Mouse (Mus musculus) CD4-positive helper T cell, adult 2 months (primary cell): ENCODE measurements around the gene Tmem229a.

Source experiments
- DNase-seq: peaks from one replicate; pipeline ENCODE4 v3.0.0-alpha.2; 2012; ENCODE audit warnings: low read depth, missing footprints, low spot score

The Tmem229a gene

DNA sequence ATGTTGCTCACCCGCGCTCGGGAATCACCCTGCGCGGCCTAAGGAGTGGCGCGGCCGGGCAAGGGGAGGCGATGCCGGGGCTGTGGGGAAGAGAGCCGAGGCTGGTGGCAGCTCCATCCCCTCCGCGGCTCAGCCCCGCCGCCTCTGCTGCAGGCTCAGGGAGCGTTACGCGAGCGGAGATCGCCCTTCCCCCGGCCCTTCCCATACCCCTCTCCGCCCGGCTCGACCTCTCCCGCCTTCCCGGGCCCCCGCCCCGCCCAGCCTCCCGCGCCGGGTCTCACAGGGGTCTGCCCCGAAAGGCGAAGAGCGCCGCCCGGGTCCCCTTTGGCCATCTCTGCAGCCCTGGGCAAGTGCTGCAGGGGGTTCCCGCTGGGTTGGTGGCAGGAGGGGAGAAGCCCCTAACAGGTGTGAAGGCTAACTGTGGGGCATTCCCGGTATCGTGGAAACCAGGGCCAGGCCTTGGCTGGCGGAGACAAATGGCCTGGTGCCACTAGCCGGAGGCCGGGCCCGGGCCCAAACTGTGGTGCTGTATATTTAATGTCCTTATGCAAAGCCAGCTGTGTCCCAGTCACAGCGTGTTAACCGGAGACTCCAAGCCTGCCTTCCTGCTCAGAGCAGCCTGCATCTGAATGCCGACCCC, at the start of gene Tmem229a:
Gene Tmem229a, minus strand, starts transcription at position 352 of the 640 bp plus-strand sequence.
- DNase-seq = no peak

DNA sequence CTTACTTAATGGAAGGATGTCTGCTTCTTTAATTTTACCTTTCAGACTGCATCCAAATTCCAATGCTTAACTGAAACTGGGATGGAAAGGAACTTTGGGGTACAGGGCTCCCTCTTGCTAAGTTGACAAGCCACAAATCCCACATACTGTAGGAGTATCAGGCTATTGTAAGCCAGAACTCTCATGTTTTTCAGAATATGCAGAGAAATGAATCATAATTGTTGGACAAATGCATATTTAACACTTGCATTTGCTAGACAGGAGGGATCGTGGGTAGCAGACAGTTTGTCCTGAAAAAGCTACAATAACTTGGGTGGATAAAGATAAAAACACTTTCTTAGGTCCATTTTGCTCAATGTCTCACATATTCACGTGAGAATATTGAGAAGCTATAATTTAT, 37.7 kb upstream of the Tmem229a start:
- DNase-seq = no peak

DNA sequence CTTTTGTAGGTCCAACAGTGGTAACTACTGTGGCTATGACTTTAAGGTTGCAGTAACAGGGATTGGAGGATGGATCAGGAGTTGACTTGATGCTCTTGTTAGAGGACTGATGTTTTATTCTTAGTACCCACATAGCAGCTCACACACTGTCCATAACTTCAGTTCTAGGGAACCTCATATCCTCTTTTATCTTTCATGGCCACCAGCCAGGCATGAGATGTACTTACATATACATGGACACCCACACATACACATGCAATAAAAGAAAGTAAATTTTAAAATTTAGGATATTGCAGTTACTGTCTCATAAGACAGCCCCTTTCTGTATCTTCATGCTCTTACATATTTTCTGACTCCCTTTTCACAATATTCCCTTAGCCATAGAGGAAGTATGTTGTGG, 33.7 kb upstream of the Tmem229a start:
- DNase-seq = no peak

DNA sequence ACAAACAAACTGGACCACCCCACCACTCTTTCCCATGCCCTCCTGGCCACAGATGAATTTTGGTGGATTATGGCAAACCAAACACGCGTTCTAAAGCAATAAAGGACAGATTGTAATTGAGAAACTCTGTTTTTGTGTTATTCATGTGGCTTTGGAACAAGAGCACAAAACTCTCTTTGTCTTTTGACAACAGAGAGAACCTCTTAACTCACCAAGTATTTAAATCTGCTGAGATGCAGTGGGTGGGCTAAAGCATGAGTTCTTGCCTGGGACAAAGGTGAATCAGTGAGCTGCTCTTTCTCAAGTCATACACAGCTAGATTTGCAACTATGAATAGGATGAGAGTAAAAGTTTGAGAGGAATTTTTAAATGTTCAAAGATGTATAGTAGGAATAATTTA, 20.1 kb upstream of the Tmem229a start:
- DNase-seq = no peak

DNA sequence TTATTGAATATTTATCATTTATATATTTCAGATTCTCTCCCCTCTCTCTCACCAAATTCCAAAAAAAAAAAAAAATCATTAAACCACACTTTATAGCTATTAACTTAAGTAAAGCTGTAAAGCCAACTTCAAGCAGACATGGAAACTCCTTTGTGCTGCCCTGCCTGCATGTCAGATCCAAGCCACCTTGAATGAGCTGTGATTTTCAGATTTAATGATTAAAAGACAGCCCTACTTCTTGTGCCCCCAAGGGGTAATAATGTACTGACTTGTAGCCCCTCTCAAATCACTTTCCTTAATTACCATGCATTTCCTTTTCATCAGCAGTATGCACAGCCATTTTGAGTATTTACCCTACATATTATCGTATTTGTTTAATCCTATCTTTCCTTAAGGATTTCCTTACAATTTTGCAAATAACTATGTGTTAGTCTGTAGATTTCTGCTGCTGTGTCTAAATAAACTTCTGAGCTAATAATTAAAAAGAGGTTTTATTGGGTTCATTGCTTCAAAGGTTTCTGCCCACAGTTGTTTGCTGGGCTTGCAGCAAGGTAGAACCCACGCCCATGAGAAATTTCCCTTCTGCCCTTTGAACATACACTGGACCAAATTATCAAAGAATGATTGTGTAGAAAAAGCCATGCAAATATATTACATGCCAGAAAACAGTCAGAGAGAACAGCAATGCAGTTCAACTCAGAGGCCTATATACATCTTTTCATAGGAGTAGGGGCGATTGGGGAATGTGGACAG, 12.6 kb upstream of the Tmem229a start:
- DNase-seq = no peak

DNA sequence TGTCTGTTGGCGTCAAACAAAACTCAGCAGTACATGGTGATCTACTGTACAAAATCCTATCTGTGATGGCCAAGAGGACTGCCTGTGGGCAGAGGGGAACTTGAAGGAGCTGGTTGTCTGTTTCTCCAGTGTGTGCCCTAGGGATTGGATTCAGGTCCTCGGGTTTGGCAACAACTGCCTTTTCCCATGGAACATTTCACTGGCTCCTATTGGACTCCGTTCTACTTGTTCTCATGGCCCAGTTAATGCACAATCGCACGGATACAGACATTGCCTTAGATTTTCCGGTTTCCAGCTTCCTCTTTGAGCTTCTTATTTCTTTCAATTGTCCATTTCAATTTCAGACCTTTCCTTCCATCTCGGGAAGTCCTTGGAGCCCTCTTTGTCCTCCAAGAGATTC, 11.6 kb upstream of the Tmem229a start:
- no peak for DNase-seq

DNA sequence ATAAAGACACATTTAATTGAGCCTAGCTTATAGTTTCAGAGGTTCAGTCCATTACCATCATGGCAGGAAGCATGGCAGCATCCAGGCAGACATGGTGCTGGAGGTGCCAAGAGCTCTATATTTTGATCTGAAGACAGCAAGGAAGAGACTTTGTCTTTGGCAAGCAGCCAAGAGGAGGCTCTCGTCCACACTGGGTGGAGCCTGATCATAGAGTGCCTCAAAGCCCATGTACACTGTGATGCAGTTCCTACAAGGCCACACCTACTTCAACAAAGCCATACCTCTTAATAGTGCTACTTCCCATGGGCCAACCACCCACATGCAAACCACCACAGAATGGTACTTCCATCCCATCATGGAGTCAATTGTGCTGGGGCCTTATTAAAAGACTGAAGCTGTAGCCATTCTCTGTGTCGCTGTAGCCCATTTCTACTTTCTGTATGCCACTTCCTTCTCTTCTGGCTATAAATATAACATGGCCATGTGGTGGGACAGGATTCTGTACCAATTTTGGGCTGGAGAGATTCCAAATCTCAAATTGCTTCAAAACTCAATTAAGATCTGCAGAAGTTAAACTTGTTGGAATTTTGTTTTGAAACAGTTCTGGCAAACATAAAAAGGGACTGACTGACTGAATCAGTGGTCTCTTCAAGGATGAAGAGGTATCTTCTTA, 10.0 kb upstream of the Tmem229a start:
- no peak for DNase-seq

DNA sequence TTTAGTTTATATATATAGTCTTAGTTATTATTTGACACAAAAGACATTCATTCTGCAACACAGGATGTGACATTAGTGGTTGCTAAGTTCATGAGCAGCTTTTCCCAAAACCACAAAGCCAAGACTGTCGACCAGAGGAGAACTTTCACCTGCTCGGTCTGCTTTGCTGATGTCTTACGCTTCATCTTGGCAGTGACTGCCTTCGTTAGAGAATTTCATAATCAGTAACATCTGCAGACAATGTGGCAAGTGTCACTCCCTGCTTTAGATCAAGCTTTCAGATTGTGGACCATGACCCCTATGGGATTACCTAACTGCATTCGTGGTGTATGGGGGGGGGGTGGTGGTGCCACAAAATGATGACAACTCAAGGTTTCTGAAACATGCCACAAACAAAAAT, 7.7 kb upstream of the Tmem229a start:
- DNase-seq = no peak

DNA sequence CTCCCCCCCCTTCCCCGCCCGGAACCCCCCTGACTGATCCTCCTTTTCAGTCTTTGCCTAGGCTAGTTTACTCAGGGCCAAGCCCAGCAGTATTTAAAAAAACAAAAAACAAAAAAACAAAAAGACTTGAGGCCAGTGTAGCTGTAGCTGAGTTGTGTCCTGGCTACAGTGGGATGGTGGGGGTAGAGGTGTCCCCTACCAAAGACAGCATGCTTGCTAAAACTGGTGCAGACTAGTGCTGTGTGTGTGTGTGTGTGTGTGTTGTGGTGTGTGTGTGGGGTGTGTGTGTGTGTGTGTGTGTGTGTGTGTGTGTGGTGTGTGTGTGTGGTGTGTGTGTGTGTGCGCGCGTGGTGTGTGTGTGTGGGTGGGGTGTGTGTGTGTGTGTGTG, 483 bp upstream of the Tmem229a start:
- DNase-seq = no peak

DNA sequence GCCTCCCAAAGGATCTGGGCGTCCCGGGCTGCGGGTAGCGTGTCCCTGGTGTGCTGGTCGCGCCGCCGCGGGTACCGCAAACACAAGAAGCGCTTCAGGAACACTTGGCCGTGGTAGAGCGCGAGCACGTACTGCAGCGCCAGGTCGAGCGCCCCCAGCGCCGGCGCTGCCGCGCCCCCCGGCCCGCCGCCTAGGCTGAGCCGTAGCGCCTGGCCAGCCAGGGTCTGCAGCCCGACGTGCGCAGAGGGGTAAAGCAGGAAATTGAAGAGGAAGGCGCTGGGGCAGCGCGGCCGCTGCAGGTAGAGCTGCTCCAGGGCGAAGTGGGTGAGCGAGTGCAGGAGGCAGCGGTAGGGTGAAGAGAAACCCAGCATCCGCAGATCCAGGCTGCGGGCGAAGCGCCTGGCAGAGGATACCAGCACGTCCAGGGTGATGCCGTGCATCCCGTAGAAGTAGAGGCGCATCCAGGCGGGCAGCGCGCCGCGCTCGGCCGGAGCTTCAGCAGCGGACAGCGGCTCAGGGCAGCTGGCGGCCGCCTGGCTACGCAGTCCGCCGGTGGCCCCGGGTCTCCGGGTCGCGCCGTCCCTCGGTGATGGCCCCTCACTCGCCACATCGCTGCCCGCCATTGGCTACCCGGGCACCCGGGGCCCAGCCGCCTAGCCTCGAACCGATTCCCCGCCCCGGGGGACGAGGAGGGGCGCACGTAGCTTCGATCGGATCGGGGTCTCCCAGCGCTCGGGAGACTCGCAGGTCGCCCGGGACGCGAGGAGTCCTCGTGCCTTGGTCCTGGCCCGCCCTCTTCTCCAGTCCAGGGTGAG, 759 bp downstream of the Tmem229a start:
- no peak for DNase-seq

DNA sequence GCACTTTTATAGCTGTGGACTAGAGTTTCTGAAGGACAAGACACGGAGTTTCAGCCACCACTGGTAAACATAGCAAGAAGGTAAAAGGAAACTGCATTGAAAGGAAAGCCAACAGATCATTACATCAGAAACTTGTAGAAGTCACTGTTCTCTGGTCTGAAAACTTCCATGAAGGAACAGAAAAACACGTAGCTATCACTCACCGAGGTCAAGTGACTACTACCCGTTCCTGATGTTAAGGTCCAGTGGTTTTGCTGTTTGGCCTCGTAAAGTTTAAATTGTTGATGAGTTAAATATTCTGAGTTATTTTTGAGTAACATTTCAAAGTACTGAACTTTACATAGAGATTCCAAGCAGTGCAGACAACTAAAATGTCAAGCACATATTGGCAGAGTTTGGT, 2.0 kb downstream of the Tmem229a start:
- DNase-seq = no peak

DNA sequence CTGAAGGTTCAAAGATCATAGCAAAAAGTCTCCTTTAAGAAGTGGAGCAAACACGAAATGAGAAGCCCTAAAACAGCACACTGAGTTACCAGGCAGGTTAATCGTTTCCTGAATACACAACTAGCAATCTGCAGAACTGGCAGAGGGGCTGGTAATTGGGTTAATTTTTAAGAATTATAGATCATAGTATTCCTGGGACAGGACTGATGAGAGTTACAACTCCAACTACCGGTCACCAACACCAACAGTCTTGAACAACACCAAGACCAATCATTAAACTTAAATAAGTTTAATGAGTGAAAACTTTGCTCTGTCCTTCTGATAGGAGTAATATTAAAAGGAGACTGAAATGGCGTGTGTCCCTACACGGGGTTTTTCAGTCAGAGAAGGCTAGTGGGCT, 3.8 kb downstream of the Tmem229a start:
- DNase-seq = no peak

DNA sequence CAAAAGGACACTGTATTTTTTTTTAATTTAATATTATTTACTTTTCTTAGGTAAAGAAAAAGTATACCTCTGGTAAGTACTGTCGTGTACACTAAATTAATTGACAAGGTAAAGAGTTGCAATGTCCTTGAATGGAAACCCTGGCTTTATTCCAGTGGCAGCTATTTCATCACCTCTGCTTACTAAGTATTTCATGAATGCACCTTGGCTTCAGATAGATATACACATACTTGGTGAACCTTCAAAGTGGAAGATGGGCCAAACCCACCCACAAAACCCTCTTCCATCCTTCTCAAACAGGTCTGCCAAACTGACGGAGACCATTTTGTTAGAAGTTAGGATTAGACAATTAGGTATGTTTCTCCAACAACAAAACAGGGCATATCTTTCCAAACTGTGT, 5.4 kb downstream of the Tmem229a start:
- DNase-seq = no peak

DNA sequence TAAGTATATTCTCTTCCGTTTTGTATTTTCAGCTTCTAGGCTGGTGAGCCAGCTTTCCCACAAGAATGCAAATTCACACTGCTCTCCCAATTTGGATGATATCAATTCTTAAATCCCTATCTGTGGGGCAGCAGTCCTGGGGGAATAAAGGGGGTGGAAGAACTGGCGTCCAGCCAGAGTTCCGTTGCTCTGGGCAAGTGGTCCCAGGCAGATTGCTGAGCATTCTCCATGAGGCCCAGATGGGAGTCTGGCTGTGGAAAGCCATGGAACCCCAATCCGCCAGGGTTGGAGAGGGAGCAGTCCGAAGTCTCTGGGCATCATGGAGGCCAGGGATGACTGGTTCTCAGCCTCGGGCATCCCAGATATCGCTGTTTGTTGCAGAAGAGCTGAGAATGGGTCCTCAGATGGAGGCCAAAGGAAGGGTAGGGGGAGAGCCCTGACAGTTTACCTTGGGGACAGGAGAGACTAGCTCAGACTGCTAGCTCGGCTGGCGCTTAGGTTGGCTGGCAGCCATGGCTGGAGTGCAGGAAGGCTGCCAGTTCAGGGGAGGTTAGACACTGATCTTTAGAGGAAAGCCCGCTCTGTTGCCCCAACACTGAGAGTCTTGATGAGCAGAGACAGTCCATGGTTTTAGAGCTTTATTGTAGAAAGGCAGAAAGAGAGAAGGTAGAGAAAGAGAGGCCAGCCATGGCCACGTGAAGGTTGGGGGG, 30.9 kb downstream of the Tmem229a start:
- DNase-seq = no peak

DNA sequence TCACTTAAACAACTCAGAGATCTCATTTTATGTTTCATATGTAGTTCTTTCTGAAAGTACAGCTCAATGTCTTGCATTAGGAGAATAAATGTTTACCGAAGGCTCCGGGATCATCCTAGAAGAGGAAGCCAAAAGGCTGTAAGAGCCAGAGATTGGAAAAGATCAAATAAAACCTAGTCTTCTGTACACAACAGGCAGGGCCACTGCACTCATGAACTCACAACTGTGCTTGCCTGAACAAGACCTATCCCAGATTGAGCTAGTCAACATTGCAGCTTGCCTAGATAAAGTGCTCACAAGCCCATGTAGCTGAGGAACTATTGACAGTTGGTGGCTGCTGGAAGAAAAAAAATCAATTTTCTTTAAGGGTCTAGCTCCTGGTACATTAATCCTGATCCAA, 42.5 kb downstream of the Tmem229a start:
- no peak for DNase-seq

DNA sequence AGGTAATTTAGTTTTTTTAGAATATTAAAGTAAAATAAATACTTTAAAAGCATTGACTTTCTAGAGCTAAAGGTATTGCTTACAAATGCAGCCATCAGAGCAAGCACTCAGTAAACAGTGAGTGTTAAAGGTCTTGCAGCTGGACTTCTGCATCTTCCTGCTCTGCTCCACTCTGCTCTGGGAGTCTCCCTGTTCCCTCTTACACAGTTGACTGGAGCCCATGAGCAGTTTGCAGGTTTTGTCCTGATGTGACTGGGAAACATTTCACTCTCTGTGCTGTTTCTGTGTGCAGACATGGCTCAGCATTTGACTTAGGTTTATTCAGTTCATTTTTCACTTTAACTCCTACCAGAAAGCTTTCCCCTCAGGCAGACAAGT, 45.4 kb downstream of the Tmem229a start:
- no peak for DNase-seq

DNA sequence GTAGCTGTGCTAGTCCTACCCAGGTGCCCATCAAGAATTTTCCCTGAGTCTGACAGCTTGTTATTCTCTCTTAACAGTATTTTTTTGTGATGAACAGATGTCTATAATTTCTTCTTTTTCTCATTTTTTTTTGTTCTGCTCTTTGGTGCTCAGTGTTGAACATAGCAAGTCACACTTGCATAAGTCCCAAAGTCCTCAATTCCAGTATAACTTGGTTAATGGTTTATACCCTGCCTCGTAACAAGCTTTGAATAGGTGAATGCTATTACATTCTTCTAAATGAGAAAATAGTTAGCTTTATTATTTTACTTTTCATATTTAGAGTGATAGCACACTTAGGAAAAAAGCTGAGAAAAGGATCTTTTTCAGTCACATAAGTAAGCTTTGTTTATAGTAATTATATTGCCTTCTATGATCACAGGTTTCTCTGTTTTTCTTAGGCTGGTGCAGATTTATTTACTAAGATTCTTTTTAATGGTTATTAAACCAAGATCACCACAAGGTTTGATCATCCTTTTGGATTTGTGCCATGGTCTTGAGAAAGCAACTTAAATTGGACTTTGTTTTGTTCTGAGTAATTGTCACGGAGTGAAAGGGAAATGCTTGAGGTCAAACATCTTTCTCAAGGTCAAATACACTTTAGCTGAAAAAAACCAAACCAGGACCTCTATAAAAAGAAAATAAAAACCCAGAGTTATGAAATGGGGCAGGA, 45.9 kb downstream of the Tmem229a start:
- no peak for DNase-seq

DNA sequence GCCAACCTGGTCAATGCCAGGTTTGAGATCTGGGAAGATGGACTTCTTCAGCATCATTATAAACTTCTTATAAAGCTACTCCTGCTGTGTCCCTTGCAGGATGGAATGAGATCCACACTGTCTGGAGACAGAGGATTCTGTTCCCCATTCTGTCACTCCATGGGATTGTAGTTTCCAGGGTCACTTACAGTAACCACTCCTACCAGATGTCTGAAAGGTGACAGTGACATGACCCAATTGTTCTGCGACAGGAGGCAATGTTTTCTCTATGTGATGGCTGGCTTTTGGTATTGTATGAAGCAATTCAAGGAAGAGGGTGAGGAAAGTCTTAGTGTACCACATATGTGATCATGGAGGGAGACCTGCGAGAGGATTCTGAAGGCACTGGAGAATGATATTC, 48.3 kb downstream of the Tmem229a start:
- no peak for DNase-seq

DNA sequence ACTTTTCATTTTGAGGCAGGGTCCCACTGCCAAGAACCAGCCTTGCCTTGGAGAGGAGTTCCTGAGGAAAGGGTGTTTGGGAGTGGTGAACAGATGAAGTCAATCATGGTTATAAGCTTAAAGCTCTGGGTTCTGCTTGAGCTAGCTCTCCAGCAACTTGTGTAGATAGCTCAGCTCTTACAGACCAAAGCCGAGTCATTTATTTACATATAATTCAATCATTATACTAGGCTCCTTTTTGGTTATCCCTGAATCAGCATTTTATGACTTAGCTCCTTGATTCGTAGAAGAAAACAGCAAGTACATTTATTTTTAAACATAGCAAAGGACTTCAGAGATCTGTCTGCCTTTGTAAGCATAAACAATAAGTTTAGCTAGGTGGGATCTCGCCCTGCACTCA, 51.0 kb downstream of the Tmem229a start:
- no peak for DNase-seq
